Mouse (Mus musculus): ENCODE measurements around the gene Zfp26. TPM values are rescaled to one million over a fixed set of nuclear protein-coding genes. Genes with fewer than 3 reads are reported as not detected.

Zfp26 gene
- total RNA-seq, 4 experiments from 2014 or later: 26.6 to 30.0 (median 27.0) TPM

Other genes starting within 250 kb of the Zfp26 start
- not detected for gene Olfr871, start 248.0 kb downstream of the Zfp26 start, total RNA-seq (2022)
- gene Olfr872, start 223.0 kb downstream of the Zfp26 start, total RNA-seq (2022): not detected
- not detected for gene Olfr39, start 177.8 kb downstream of the Zfp26 start, total RNA-seq (2022)
- not detected for gene Olfr873, start 161.6 kb downstream of the Zfp26 start, total RNA-seq (2022)
- gene Olfr18, start 124.1 kb downstream of the Zfp26 start, total RNA-seq (2022): under 1 TPM in 1 of 4 experiments, not detected in 3; 0.22 TPM
- gene Zfp560, start 75.0 kb downstream of the Zfp26 start, total RNA-seq (2022): 10 to 100 TPM in 2 of 4 experiments, 1 to 10 TPM in 2; 8.1 to 10.9 (median 9.3) TPM
- gene Zfp426, start 32.6 kb upstream of the Zfp26 start, total RNA-seq (2022): 10 to 100 TPM; 26.3 to 34.1 (median 29.9) TPM
- 10 to 100 TPM; 35.9 to 53.1 (median 42.1) TPM for gene Zfp266, start 61.3 kb upstream of the Zfp26 start, total RNA-seq (2022)
- 10 to 100 TPM; 14.4 to 23.3 (median 20.4) TPM for gene Zfp846, start 121.1 kb upstream of the Zfp26 start, total RNA-seq (2022)
- gene Ubl5, start 182.7 kb upstream of the Zfp26 start, total RNA-seq (2022): 100 to 1,000 TPM; 231 to 321 (median 276) TPM
- gene Fbxl12, start 184.6 kb upstream of the Zfp26 start, total RNA-seq (2022): 10 to 100 TPM; 23.2 to 32.3 (median 30.1) TPM
- 10 to 100 TPM; 31.2 to 32.2 (median 31.6) TPM for gene Pin1, start 191.9 kb upstream of the Zfp26 start, total RNA-seq (2022)

Data from layer of hippocampus, adult 8-10 months (tissue).